Mouse (Mus musculus) stomach, embryonic 15.5 days (tissue): ENCODE data around the gene Mavs. TPM values are rescaled to one million over a fixed set of nuclear protein-coding genes. Genes with fewer than 3 reads are reported as not detected.

Experiments used
- ATAC-seq: fragments of 200-750 bp; cut with Nextera tagmentation; 2 replicates; pipeline ENCODE4 v1.8.0; 2017; ENCODE audit warnings: low read depth, moderate number of reproducible peaks, moderate TSS enrichment; ENCODE audit not compliant: insufficient read depth, low FRiP score
- H3K27ac ChIP-seq: fragments of 300-500 bp; sonication (generic); 2 replicates; pipeline ENCODE4 v1.5.1; 2015; ENCODE audit warnings: mild to moderate bottlenecking, inconsistent platforms
- H3K27me3 ChIP-seq: fragments of 300-500 bp; sonication (generic); replicated peaks from 2 replicates; pipeline ENCODE4 v1.6.1; 2015; ENCODE audit warnings: inconsistent platforms
- H3K36me3 ChIP-seq: fragments of 300-500 bp; sonication (generic); 2 replicates; pipeline ENCODE4 v1.6.1; 2015; ENCODE audit warnings: inconsistent platforms
- H3K4me1 ChIP-seq: fragments of 300-500 bp; sonication (generic); 2 replicates; pipeline ENCODE4 v1.6.1; 2015; ENCODE audit warnings: inconsistent platforms
- H3K4me2 ChIP-seq: fragments of 300-500 bp; sonication (generic); 2 replicates; pipeline ENCODE4 v1.6.1; 2015; ENCODE audit warnings: mild to moderate bottlenecking, inconsistent platforms
- H3K4me3 ChIP-seq: fragments of 300-500 bp; sonication (generic); replicated peaks from 2 replicates; pipeline ENCODE4 v1.5.1; 2015; ENCODE audit warnings: inconsistent platforms
- H3K9ac ChIP-seq: fragments of 300-500 bp; sonication (generic); 2 replicates; pipeline ENCODE4 v1.6.1; 2015; ENCODE audit warnings: inconsistent platforms
- H3K9me3 ChIP-seq: fragments of 300-500 bp; sonication (generic); 2 replicates; pipeline ENCODE4 v1.6.1; 2016; ENCODE audit warnings: inconsistent platforms
- WGBS: fragments of 180-500 bp; shearing (Covaris S2); methylation state at CpG from one replicate; pipeline ENCODE4 v1.1.7; 2015; 5-methylcytosine and 5-hydroxymethylcytosine counted together
- microRNA-seq: library from miRNA; unstranded; fragments of <30 nt; microRNA quantifications from one replicate; pipeline ENCODE4, GENCODE M21; 2016
- polyA plus RNA-seq: library from polyadenylated mRNA; unstranded; fragments of >200 nt; fragmentation: Nextera tagmentation; extraction: Ambion mirVana; gene quantifications from 2 replicates; pipeline ENCODE4 v1.2.1, GENCODE M21; 2015

Mavs gene
- polyA plus RNA-seq, 1 experiment from 2014 or later = 20.5 TPM

DNA sequence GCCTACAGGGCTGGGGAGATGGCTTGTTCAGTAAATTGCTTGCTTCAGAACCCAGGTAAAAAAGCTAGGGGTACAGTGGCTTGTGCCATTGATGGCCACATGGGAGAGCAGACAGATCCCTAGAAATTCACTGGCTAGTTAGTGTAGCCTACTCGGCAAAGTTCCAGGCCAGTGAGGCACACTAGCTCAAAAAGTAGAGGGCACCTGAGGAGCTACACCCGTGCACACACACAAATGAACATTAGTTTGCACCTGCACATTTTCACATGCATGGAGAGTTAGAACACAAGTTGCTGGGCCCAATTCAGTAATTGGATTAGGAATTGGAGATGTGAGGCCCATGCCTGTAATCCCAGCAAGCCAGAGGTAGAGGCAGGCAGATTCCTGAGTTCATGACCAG, 31.2 kb downstream of the Mavs start:
- Histone ChIP-seq H3K4me1 (peaks cover 24% of the 10 kb centered on the region), H3K36me3 (no peaks in the 10 kb centered on the region), H3K27me3 (no peaks in the 10 kb centered on the region), H3K4me2 (no peak overlapping the region), H3K9me3 (no peaks in the 10 kb centered on the region), H3K4me3 (no peak overlapping the region), H3K9ac (no peak overlapping the region), H3K27ac (no peak overlapping the region)
- WGBS = 70% methylated on average over 2 of the region's 2 CpGs
- ATAC-seq = no peak

- no peak overlapping the region for H3K4me2 ChIP-seq
- no peak for ATAC-seq
- H3K4me1 ChIP-seq = no peaks in the 10 kb centered on the region
- no peak overlapping the region for H3K4me3 ChIP-seq
- no peak overlapping the region for H3K27ac ChIP-seq
- H3K9me3 ChIP-seq = no peaks in the 10 kb centered on the region
- H3K27me3 ChIP-seq = no peaks in the 10 kb centered on the region
- H3K36me3 ChIP-seq = peaks cover 30% of the 10 kb centered on the region
- no peak overlapping the region for H3K9ac ChIP-seq
- 98% methylated on average over 3 of the region's 3 CpGs for WGBS
Observed at GRCm38 (mm10) chr2:131275493-131275892, 41.6 kb downstream of the Mavs start.

DNA sequence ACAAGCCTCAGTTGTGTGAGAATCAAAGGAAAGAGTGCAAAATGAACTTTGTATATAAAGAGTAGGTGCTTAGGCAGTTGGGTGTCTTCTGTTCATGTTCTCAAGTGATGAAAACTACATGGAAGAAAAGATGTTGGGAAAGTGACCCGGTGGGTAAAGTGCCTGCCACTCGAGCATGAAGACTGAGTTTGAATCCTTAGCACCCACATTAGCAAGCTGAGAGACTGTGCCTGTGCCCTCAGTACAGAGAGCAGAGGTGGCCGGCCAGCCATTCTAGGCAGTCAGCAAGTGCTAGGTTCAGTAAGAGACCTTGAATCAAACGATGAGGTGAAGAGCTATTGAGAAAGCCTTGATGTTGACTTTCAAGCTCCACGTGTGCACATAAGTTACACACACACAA, 42.9 kb downstream of the Mavs start:
- Histone ChIP-seq H3K9me3 (no peaks in the 10 kb centered on the region), H3K36me3 (peaks cover 30% of the 10 kb centered on the region), H3K4me1 (no peaks in the 10 kb centered on the region), H3K9ac (no peak overlapping the region), H3K27me3 (no peaks in the 10 kb centered on the region), H3K4me3 (no peak overlapping the region), H3K27ac (no peak overlapping the region), H3K4me2 (no peak overlapping the region)
- ATAC-seq = no peak
- WGBS = 91% methylated on average over 5 of the region's 5 CpGs

DNA sequence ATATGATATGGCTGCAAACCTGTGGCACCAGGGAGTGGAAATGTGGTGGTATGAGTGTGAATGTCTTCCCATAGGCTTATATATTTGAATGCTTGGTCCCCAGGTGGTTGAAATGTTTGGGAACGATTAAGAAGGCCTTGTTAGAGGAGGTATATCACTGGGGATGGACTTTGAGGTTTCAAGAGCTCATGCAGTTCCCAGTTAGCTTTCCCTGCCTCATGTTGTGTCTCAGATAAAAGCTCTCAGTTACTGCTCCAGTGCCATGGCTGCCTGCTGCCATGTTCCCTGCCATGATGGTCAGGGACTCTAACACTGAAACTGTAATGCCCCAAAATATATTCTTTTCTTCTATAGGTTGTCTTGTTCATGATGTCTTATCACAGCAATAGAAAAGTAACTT, 47.7 kb downstream of the Mavs start:
- ATAC-seq = no peak
- H3K9ac ChIP-seq = no peak overlapping the region
- H3K27ac ChIP-seq = no peak overlapping the region
- H3K9me3 ChIP-seq = no peaks in the 10 kb centered on the region
- no peaks in the 10 kb centered on the region for H3K27me3 ChIP-seq
- 81% methylated on average over 1 of the region's 1 CpGs for WGBS
- no peak overlapping the region for H3K4me3 ChIP-seq
- no peak overlapping the region for H3K4me2 ChIP-seq
- peaks cover 28% of the 10 kb centered on the region for H3K36me3 ChIP-seq
- H3K4me1 ChIP-seq = no peaks in the 10 kb centered on the region

- H3K36me3 ChIP-seq = peaks cover 34% of the 10 kb centered on the region
- H3K9me3 ChIP-seq = no peaks in the 10 kb centered on the region
- ATAC-seq = no peak
- no peak overlapping the region for H3K27ac ChIP-seq
- H3K4me3 ChIP-seq = no peak overlapping the region
- H3K4me1 ChIP-seq = no peaks in the 10 kb centered on the region
- WGBS = 82% methylated on average over 1 of the region's 1 CpGs
- no peak overlapping the region for H3K9ac ChIP-seq
- H3K4me2 ChIP-seq = no peak overlapping the region
- H3K27me3 ChIP-seq = no peaks in the 10 kb centered on the region
Observed at GRCm38 (mm10) chr2:131286276-131286675, 52.4 kb downstream of the Mavs start.

DNA sequence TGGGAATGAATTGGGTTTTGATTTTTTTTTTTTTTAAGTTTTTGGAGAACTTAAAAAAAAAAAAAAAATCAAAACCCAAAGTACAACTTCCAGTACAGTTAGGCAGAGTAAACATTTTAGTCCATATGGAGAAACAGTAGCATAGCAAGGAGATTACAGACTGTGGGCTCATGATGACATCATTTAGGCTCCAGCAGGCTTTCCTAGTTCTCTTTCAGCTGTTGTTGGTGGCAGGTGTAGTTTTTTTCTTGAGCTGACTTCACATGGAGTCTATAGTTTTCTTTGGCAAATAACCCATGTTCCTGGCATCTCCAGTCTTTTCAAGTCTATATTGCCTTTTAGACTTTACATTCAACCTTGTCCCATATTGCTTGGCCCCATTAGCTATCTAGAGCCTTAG, 56.8 kb downstream of the Mavs start:
- Histone ChIP-seq H3K9ac (no peak overlapping the region), H3K9me3 (no peaks in the 10 kb centered on the region), H3K4me3 (no peak overlapping the region), H3K4me2 (no peak overlapping the region), H3K36me3 (peaks cover 46% of the 10 kb centered on the region), H3K4me1 (no peaks in the 10 kb centered on the region), H3K27ac (no peak overlapping the region), H3K27me3 (no peaks in the 10 kb centered on the region)
- ATAC-seq = no peak

DNA sequence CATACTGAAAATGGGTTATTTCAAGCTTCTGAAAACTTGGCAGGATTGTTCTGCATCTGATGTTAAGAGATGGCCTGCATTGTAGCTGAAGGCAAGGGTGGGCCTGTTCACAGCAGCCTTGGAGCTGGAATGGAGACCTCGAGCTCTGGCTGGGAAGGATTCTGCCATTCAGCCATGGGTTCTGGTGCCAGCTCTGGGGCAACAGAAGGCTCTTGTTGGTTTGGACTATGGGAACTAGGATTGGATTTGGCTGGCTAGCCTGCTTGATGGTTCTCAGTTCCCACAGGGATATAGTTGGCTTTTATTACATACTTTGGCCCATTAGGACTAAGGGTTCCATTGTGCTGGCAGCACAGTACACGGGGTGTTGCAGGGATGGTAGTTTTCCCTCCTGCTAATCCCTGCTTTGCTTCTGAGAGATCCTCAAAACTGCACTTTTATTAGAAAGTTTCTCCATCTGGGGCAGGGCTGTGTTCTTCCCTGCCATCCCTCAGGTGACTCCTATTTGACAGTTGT, 62.9 kb downstream of the Mavs start:
- peaks cover 42% of the 10 kb centered on the region for H3K36me3 ChIP-seq
- no peak overlapping the region for H3K9ac ChIP-seq
- H3K4me3 ChIP-seq = no peak overlapping the region
- H3K27me3 ChIP-seq = no peaks in the 10 kb centered on the region
- WGBS = 90% methylated on average over 2 of the region's 2 CpGs
- H3K27ac ChIP-seq = no peak overlapping the region
- no peak for ATAC-seq
- H3K4me1 ChIP-seq = no peaks in the 10 kb centered on the region
- H3K9me3 ChIP-seq = no peaks in the 10 kb centered on the region
- H3K4me2 ChIP-seq = no peak overlapping the region

Small RNAs within 50 kb of the gene (microRNA-seq; reads per million reads assigned to microRNA genes)
- 50.2 reads per million, percentile 41 among the genes with 10 or more reads in this experiment for gene Mir103-2

Other genes starting within 250 kb of the Mavs start
- 12.7 and 14.0 TPM in 2 replicates for gene Gfra4, start 191.0 kb upstream of the Mavs start, polyA plus RNA-seq
- 7.4 and 8.0 TPM in 2 replicates for gene Adam33, start 170.2 kb upstream of the Mavs start, polyA plus RNA-seq
- gene Siglec1, start 147.3 kb upstream of the Mavs start, polyA plus RNA-seq = 0.40 and 0.48 TPM in 2 replicates
- 16.9 TPM in 2 replicates for gene Hspa12b, start 106.8 kb upstream of the Mavs start, polyA plus RNA-seq
- gene Gm11037, start 100.6 kb upstream of the Mavs start, polyA plus RNA-seq = not detected in 2 replicates
- gene 1700037H04Rik, start 74.0 kb upstream of the Mavs start, polyA plus RNA-seq = 74.2 and 75.0 TPM in 2 replicates
- 15.4 and 16.4 TPM in 2 replicates for gene Cenpb, start 54.0 kb upstream of the Mavs start, polyA plus RNA-seq
- 57.6 and 62.6 TPM in 2 replicates for gene Cdc25b, start 47.1 kb upstream of the Mavs start, polyA plus RNA-seq
- gene Spef1, start 46.8 kb upstream of the Mavs start, polyA plus RNA-seq = 5.7 TPM in 2 replicates
- 23.2 and 23.7 TPM in 2 replicates for gene Ap5s1, start 27.0 kb upstream of the Mavs start, polyA plus RNA-seq
- 35.6 and 39.5 TPM in 2 replicates for gene Pank2, start 28.4 kb downstream of the Mavs start, polyA plus RNA-seq
- 3.0 and 3.3 TPM in 2 replicates for gene Rnf24, start 118.8 kb downstream of the Mavs start, polyA plus RNA-seq